Mouse (Mus musculus) ES-Bruce4 (cell line): Measurements from ENCODE around the gene Hspb9.

Experiments
- CTCF ChIP-seq: IDR thresholded peaks from one replicate; pipeline ENCODE4 v1.8.1; 2011; ENCODE audit warnings: low read depth, low read length
- EP300 ChIP-seq: IDR thresholded peaks from 2 replicates; pipeline ENCODE4 v1.6.1; 2011; ENCODE audit warnings: low read depth, low read length; ENCODE audit not compliant: insufficient read depth
- POLR2A ChIP-seq: IDR thresholded peaks from one replicate; pipeline ENCODE4 v1.8.1; 2011; ENCODE audit warnings: low read length; ENCODE audit not compliant: insufficient read depth

- no peak for TF ChIP-seq CTCF
- TF ChIP-seq POLR2A, result no peak
- no peak for TF ChIP-seq EP300
Measured at GRCm38 (mm10) chr11:100722493-100723028, 8.9 kb downstream of the Hspb9 start.
